ENCODE assay signal across 28 mouse cellular contexts in genomic region chr14:119361414-119361813, GRCm38 (mm10).
DNase-seq lines count a peak whose midpoint lies in the region; ATAC-seq lines count a peak whose summit lies in the region.
"Had no signal": no experiment of that assay in that cellular context is flagged by ENCODE, and none has a peak within 500 bp of the region (broad histone marks: within the 10 kb centered on the region; RNA-seq: fewer than 3 reads in every experiment).

No protein-coding gene starts in this region.

- H3K4me3 ChIP-seq in megakaryocyte, embryonic 14.5 days (replicated peaks) = peak overlapping the region; percentile 38
- H3K4me3 ChIP-seq: embryonic facial prominence, embryonic 13.5 days; embryonic facial prominence, embryonic 15.5 days; erythroblast, embryonic 14.5 days; forebrain, embryonic 10.5 days; forebrain, embryonic 13.5 days; forebrain, embryonic 15.5 days had no signal

- H3K36me3 ChIP-seq in megakaryocyte, embryonic 14.5 days (replicated peaks; ENCODE audit: low read length) = no peaks in the 10 kb centered on the region
- H3K36me3 ChIP-seq: embryonic facial prominence, embryonic 13.5 days; embryonic facial prominence, embryonic 15.5 days; forebrain, embryonic 10.5 days; forebrain, embryonic 15.5 days; G1E had no signal

- peaks cover 14% of the 10 kb centered on the region for H3K9me3 ChIP-seq in megakaryocyte, embryonic 14.5 days
- H3K9me3 ChIP-seq: embryonic facial prominence, embryonic 13.5 days; embryonic facial prominence, embryonic 15.5 days; forebrain, embryonic 10.5 days; forebrain, embryonic 13.5 days; forebrain, embryonic 15.5 days had no signal

- H3K4me1 ChIP-seq in megakaryocyte, embryonic 14.5 days = no peaks in the 10 kb centered on the region
- H3K4me1 ChIP-seq: embryonic facial prominence, embryonic 13.5 days; embryonic facial prominence, embryonic 15.5 days; forebrain, embryonic 10.5 days; forebrain, embryonic 13.5 days; forebrain, embryonic 15.5 days had no signal

- DNase-seq in Muller cell, postnatal 12 days (ENCODE audit: inconsistent ontology term) = peak; percentile 30
- DNase-seq in left cerebral cortex, postnatal 25 days (ENCODE audit: low spot score in 2 of 2) = no peak
- DNase-seq in thymus, postnatal 14 days = no peak
- DNase-seq in kidney, postnatal 36 days = no peak
- DNase-seq: adrenal gland, adult 8-10 months; adrenal gland, postnatal 14 days; adrenal gland, postnatal 36 days; cerebellum, adult 11-12 months; cerebellum, adult 2 months; cerebellum, adult 9-10 months; cerebellum, postnatal 10 days; cerebellum, postnatal 25 days; embryo, embryonic 11 days; forebrain, postnatal 0 days had no signal

- H3K27me3 ChIP-seq in megakaryocyte, embryonic 14.5 days (replicated peaks) = no peaks in the 10 kb centered on the region
- H3K27me3 ChIP-seq: CH12.LX; embryonic facial prominence, embryonic 13.5 days; embryonic facial prominence, embryonic 15.5 days; forebrain, embryonic 13.5 days; forebrain, embryonic 15.5 days had no signal

- intact Hi-C loops in left cerebral cortex, postnatal 25 days (cut with DNase I) = no loop called here

- ATAC-seq in megakaryocyte, adult 5-6 weeks (ENCODE audit: poor library complexity, severe bottlenecking) = no peak
- ATAC-seq in common myeloid progenitor, adult 5-6 weeks (replicated peaks; ENCODE audit: low read depth, poor library complexity, severe bottlenecking) = peak; percentile 56
- peak; percentile 60 for ATAC-seq in megakaryocyte progenitor cell, adult 5-6 weeks (replicated peaks; ENCODE audit: poor library complexity)
- ATAC-seq: activated CD4-positive, CD25-positive, alpha-beta regulatory T cell, adult 4 months; CD4-positive, CD25-positive, alpha-beta regulatory T cell, adult 4 months; forebrain, embryonic 13.5 days; forebrain, embryonic 15.5 days; forebrain, postnatal 0 days had no signal
